Mouse (Mus musculus): ENCODE data around the gene Psmg4.

DNA sequence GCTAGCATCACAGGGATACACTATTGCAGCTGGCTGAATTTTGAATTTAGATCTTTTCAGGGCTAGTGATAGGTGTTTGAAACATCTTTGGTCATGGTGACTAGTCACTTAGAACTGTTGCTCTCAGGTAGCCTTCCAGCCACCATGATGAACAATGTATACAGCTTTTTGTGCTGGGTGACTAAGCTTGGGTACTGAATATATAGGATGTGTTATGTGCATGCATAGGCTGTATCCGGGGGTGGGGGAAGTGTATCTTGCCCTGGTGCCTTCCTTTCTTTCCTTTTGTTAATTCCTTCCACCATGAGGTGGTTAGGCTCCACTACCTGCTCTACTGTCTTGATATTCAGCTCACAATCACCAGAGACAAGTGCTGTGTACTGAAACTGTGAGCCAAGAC lies 11.3 kb upstream of the Psmg4 start:
- TF ChIP-seq POLR2A (IDR thresholded peaks at IDR 0.05; ENCODE audit: low read depth, low read length) (no peak), CTCF (IDR thresholded peaks at IDR 0.05; ENCODE audit: extremely low read depth, insufficient read length, insufficient replicate concordance, low read depth, low read length) (no peak)
